Comparison of ENCODE assay signal across 16 mouse cellular contexts in genomic region chr14:43273161-43273560, GRCm38 (mm10). TPM values are rescaled to one million over a fixed set of nuclear protein-coding genes. Genes with fewer than 3 reads are reported as not detected.
"Had no signal": no experiment of that assay in that cellular context is flagged by ENCODE, and none has a peak within 500 bp of the region (broad histone marks: within the 10 kb centered on the region; RNA-seq: fewer than 3 reads in every experiment).

No protein-coding gene starts in this region.

RNA-seq across cellular contexts. Expression of gene Gm9732, which starts 1.7 kb away (rescaled TPM):
- polyA plus RNA-seq: liver, postnatal 0 days; lung, adult 2 months; lung, embryonic 15.5 days; lung, postnatal 0 days; macrophage; midbrain, embryonic 11.5 days; midbrain, embryonic 13.5 days; midbrain, embryonic 15.5 days; midbrain, postnatal 0 days; neural tube, embryonic 12.5 days; spleen, adult 2 months; stomach, embryonic 15.5 days; stomach, postnatal 0 days; thymus, adult 2 months; urinary bladder, adult 2 months had no signal

RNA-seq across cellular contexts. Expression of gene Gm8126, which starts 14.7 kb away (rescaled TPM):
- polyA plus RNA-seq: liver, postnatal 0 days; lung, adult 2 months; lung, embryonic 15.5 days; lung, postnatal 0 days; macrophage; midbrain, embryonic 11.5 days; midbrain, embryonic 13.5 days; midbrain, embryonic 15.5 days; midbrain, postnatal 0 days; neural tube, embryonic 12.5 days; neural tube, embryonic 14.5 days; spleen, adult 2 months; stomach, embryonic 15.5 days; stomach, postnatal 0 days; urinary bladder, adult 2 months had no signal

RNA-seq across cellular contexts. Expression of gene Gm8127, which starts 20.5 kb away (rescaled TPM):
- polyA plus RNA-seq: liver, postnatal 0 days; lung, adult 2 months; lung, embryonic 15.5 days; lung, postnatal 0 days; macrophage; midbrain, embryonic 11.5 days; midbrain, embryonic 13.5 days; midbrain, embryonic 15.5 days; midbrain, postnatal 0 days; neural tube, embryonic 12.5 days; neural tube, embryonic 14.5 days; spleen, adult 2 months; stomach, embryonic 15.5 days; stomach, postnatal 0 days; thymus, adult 2 months; urinary bladder, adult 2 months had no signal

RNA-seq across cellular contexts. Expression of gene Gm8122, which starts 38.1 kb away (rescaled TPM):
- polyA plus RNA-seq: liver, postnatal 0 days; lung, adult 2 months; lung, embryonic 15.5 days; lung, postnatal 0 days; macrophage; midbrain, embryonic 11.5 days; midbrain, embryonic 13.5 days; midbrain, embryonic 15.5 days; midbrain, postnatal 0 days; neural tube, embryonic 12.5 days; neural tube, embryonic 14.5 days; spleen, adult 2 months; stomach, embryonic 15.5 days; stomach, postnatal 0 days; thymus, adult 2 months; urinary bladder, adult 2 months had no signal
